Mouse (Mus musculus) myocyte (in vitro differentiated cells): ENCODE results near the gene Il25.
"Not testable (repeated sequence)": the region's sequence is repeated elsewhere in the genome, so short reads cannot be mapped to it uniquely, and the experiment has no call there.

Experiments
- CEBPB ChIP-seq: IDR thresholded peaks from 2 replicates; pipeline ENCODE4 v1.6.1; 2011; ENCODE audit warnings: mild to moderate bottlenecking, moderate library complexity; ENCODE audit not compliant: poor library complexity, insufficient read depth, severe bottlenecking
- E2F4 ChIP-seq: IDR thresholded peaks from one replicate; pipeline ENCODE4 v1.6.1; 2011; ENCODE audit warnings: mild to moderate bottlenecking, control low read depth, moderate library complexity; ENCODE audit not compliant: insufficient read depth
- MAX ChIP-seq: IDR thresholded peaks from one replicate; pipeline ENCODE4 v1.6.1; 2011; ENCODE audit warnings: low read depth, mild to moderate bottlenecking, control low read depth
- MYOD1 ChIP-seq, 3 experiments: IDR thresholded peaks; one replicate each; pipeline ENCODE4 v1.6.1; 2011; ENCODE audit warnings: control low read depth in 2 of 3, low read depth in 2 of 3, mild to moderate bottlenecking in 2 of 3, moderate library complexity in 1 of 3; ENCODE audit not compliant: insufficient read length in 2 of 3, control insufficient read depth in 1 of 3
- MYOG ChIP-seq, 3 experiments: IDR thresholded peaks; one replicate each; pipeline ENCODE4 v1.6.1; 2011; ENCODE audit warnings: control low read depth in 2 of 3, low read depth in 2 of 3, mild to moderate bottlenecking in 2 of 3; ENCODE audit not compliant: insufficient read length in 2 of 3, control insufficient read depth in 1 of 3, insufficient read depth in 1 of 3
- POLR2A ChIP-seq: IDR thresholded peaks from one replicate; pipeline ENCODE4 v1.6.1; 2011; ENCODE audit warnings: low read depth, mild to moderate bottlenecking, control low read depth, moderate library complexity; ENCODE audit not compliant: insufficient read length
- POLR2AphosphoS2 ChIP-seq: IDR thresholded peaks from one replicate; pipeline ENCODE4 v1.6.1; 2011; ENCODE audit warnings: low read depth, control low read depth; ENCODE audit not compliant: insufficient read length
- SRF ChIP-seq: IDR thresholded peaks from one replicate; pipeline ENCODE4 v1.6.1; 2011; ENCODE audit warnings: low read depth; ENCODE audit not compliant: control insufficient read depth, insufficient read length
- TCF3 ChIP-seq: IDR thresholded peaks from one replicate; pipeline ENCODE4 v1.6.1; 2011; ENCODE audit warnings: low read depth, control low read depth; ENCODE audit not compliant: insufficient read length
- USF1 ChIP-seq: IDR thresholded peaks from one replicate; pipeline ENCODE4 v1.6.1; 2011; ENCODE audit warnings: low read depth, mild to moderate bottlenecking, control low read depth, moderate library complexity

GRCm38 (mm10) chr14:54947008-54947407 is 14.5 kb downstream of the Il25 start:
- not testable (repeated sequence) for TF ChIP-seq POLR2A; MYOG (IDR thresholded peaks at IDR 0.05; ENCODE audit: control insufficient read depth in 1 of 3, insufficient read depth in 1 of 3, insufficient read length in 2 of 3, low read depth in 2 of 3); MAX; SRF; MYOD1 (IDR thresholded peaks at IDR 0.05; ENCODE audit: control insufficient read depth in 1 of 3, insufficient read length in 2 of 3, low read depth in 2 of 3); CEBPB; TCF3; USF1; E2F4; POLR2AphosphoS2
